In the genomic region with DNA sequence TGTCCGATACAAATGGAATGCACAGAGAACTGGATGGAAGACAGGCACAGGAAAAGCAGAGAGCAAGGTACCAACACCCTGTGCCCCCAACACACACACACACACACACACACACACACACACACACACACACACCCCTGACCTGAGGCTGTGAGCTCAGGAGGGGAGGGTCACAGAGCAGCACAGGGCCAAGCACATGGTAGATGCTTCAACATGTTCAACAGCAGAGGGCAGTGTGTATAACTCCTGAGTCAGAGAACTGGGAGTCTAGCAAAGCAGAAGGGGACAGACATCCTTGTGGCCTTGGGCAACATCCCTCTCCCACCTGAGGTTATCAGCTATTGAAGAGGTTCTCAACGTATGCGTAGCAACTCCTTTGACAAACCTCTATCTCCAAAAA, we compare ENCODE assay signal across 8 mouse cellular contexts. TPM values are rescaled to one million over a fixed set of nuclear protein-coding genes. Genes with fewer than 3 reads are reported as not detected.
A peak's percentile ranks its signal among the peaks of the same experiment; 100 is the strongest.
DNase-seq lines count a peak whose midpoint lies in the region; ATAC-seq lines count a peak whose summit lies in the region.

No protein-coding gene starts in this region.

- H3K4me3 ChIP-seq in kidney, embryonic 14.5 days (ENCODE audit: low read length) = no peak overlapping the region
- H3K4me3 ChIP-seq in forebrain, embryonic 15.5 days = no peak overlapping the region
- H3K4me3 ChIP-seq in liver, embryonic 11.5 days (ENCODE audit: low read depth, low read length) = no peak overlapping the region

- H3K27me3 ChIP-seq in kidney, embryonic 14.5 days (ENCODE audit: control insufficient read depth, insufficient read depth, low read length) = no peaks in the 10 kb centered on the region
- H3K27me3 ChIP-seq in forebrain, embryonic 15.5 days = no peaks in the 10 kb centered on the region
- H3K27me3 ChIP-seq in liver, embryonic 11.5 days (replicated peaks; ENCODE audit: control insufficient read depth, insufficient read depth, low read length) = no peaks in the 10 kb centered on the region

- peaks cover 11% of the 10 kb centered on the region; the same call in 1 of the 2 replicates for H3K36me3 ChIP-seq in kidney, embryonic 14.5 days (ENCODE audit: control insufficient read depth, insufficient read depth, low read length)
- no peaks in the 10 kb centered on the region for H3K36me3 ChIP-seq in forebrain, embryonic 15.5 days
- no peaks in the 10 kb centered on the region for H3K36me3 ChIP-seq in liver, embryonic 11.5 days (ENCODE audit: control insufficient read depth, insufficient read depth, low read length)

- H3K27ac ChIP-seq in kidney, embryonic 14.5 days (ENCODE audit: low read depth, low read length) = no peak overlapping the region
- H3K27ac ChIP-seq in forebrain, embryonic 15.5 days (replicated peaks) = no peak overlapping the region
- H3K27ac ChIP-seq in liver, embryonic 11.5 days (ENCODE audit: low read depth, low read length) = no peak overlapping the region

- no peaks in the 10 kb centered on the region for H3K9me3 ChIP-seq in kidney, embryonic 14.5 days (ENCODE audit: control insufficient read depth, low read length)
- H3K9me3 ChIP-seq in forebrain, embryonic 15.5 days = no peaks in the 10 kb centered on the region
- no peaks in the 10 kb centered on the region for H3K9me3 ChIP-seq in liver, embryonic 11.5 days (ENCODE audit: control insufficient read depth, low read length)

- peak; percentile 57; the same call in 1 of the 2 replicates for ATAC-seq in kidney, embryonic 14.5 days (ENCODE audit: low FRiP score, low TSS enrichment)
- peak; percentile 67; the same call in 1 of the 2 replicates for ATAC-seq in forebrain, embryonic 15.5 days (replicated peaks)
- peak; percentile 41; the same call in 1 of the 2 replicates for ATAC-seq in liver, embryonic 11.5 days (replicated peaks; ENCODE audit: low FRiP score)

- 68% methylated on average over 3 of the region's 3 CpGs for WGBS in kidney, embryonic 14.5 days
- 72% methylated on average over 3 of the region's 3 CpGs for WGBS in forebrain, embryonic 15.5 days
- 63% methylated on average over 3 of the region's 3 CpGs for WGBS in liver, embryonic 11.5 days

- no peak for DNase-seq in kidney, adult 11 months
- DNase-seq in NIH3T3 (ENCODE audit: low read depth) = peak; percentile 69
- DNase-seq in liver, embryonic 11.5 days (ENCODE audit: low spot score) = no peak
- DNase-seq in retina, embryonic 14.5 days (ENCODE audit: low spot score) = peak; percentile 75
- DNase-seq in ovary, adult 18-20 months (ENCODE audit: low spot score) = no peak
- no peak for DNase-seq in T-cell, adult 2 months (ENCODE audit: low spot score)

- H3K4me2 ChIP-seq in kidney, embryonic 14.5 days (replicated peaks; ENCODE audit: low read depth, low read length) = no peak overlapping the region
- H3K4me2 ChIP-seq in forebrain, embryonic 15.5 days (replicated peaks) = no peak overlapping the region
- no peak overlapping the region for H3K4me2 ChIP-seq in liver, embryonic 11.5 days

- no peak overlapping the region for H3K9ac ChIP-seq in kidney, embryonic 14.5 days (ENCODE audit: low read depth, low read length)
- no peak overlapping the region for H3K9ac ChIP-seq in forebrain, embryonic 15.5 days (replicated peaks)
- no peak overlapping the region for H3K9ac ChIP-seq in liver, embryonic 11.5 days (ENCODE audit: low read depth, low read length)

- H3K4me1 ChIP-seq in kidney, embryonic 14.5 days (ENCODE audit: control insufficient read depth, insufficient read depth, low read length) = no peaks in the 10 kb centered on the region
- H3K4me1 ChIP-seq in forebrain, embryonic 15.5 days = no peaks in the 10 kb centered on the region
- H3K4me1 ChIP-seq in liver, embryonic 11.5 days (replicated peaks; ENCODE audit: control insufficient read depth, insufficient read depth, low read length) = no peaks in the 10 kb centered on the region

RNA-seq across cellular contexts. Expression of a gene that starts 32.8 kb away (rescaled TPM):
- 18.2 and 32.4 TPM in 2 replicates for polyA plus RNA-seq in kidney, embryonic 14.5 days (2014; fragmentation: Nextera tagmentation; extraction: Ambion mirVana)
- polyA plus RNA-seq in forebrain, embryonic 15.5 days (2015; fragmentation: Nextera tagmentation; extraction: Ambion mirVana) = 41.8 and 42.3 TPM in 2 replicates
- polyA plus RNA-seq in liver, embryonic 11.5 days (2014; fragmentation: Nextera tagmentation; extraction: Ambion mirVana) = 25.1 and 26.6 TPM in 2 replicates

RNA-seq across cellular contexts. Expression of a gene that starts 58.8 kb away (rescaled TPM):
- not detected in 2 replicates for polyA plus RNA-seq in kidney, embryonic 14.5 days (2014; fragmentation: Nextera tagmentation; extraction: Ambion mirVana)
- polyA plus RNA-seq in forebrain, embryonic 15.5 days (2015; fragmentation: Nextera tagmentation; extraction: Ambion mirVana) = 0.96 and 1.4 TPM in 2 replicates
- polyA plus RNA-seq in liver, embryonic 11.5 days (2014; fragmentation: Nextera tagmentation; extraction: Ambion mirVana) = 0.26 TPM in 1 of 2 replicates, not detected in the other

Comparison
In these comparisons a context has a peak if more than half of its experiments do, and no peak if none do; other contexts are left out.
1. DNase-seq: peak in NIH3T3 (single experiment) and retina, embryonic 14.5 days (single experiment); none in kidney, adult 11 months (single experiment), liver, embryonic 11.5 days (single experiment), ovary, adult 18-20 months (single experiment) and T-cell, adult 2 months (single experiment).
2. Peak in every context shown above with its lines, with median percentiles within 50 percentile points of each other: ATAC-seq.